Mouse (Mus musculus): Measurements from ENCODE around the gene Cfap97. TPM values are rescaled to one million over a fixed set of nuclear protein-coding genes. Genes with fewer than 3 reads are reported as not detected.

Gene Cfap97
- total and polyA plus RNA-seq, 3 experiments: 8.5 to 9.3 TPM; not detected in 1

- Histone ChIP-seq H3K9ac (ENCODE audit: control insufficient read depth, low read depth, low read length, poor library complexity, severe bottlenecking) (no peak overlapping the region), H3K27ac (ENCODE audit: control insufficient read depth, low read depth, low read length) (no peak overlapping the region), H3K79me2 (ENCODE audit: control insufficient read depth, insufficient read depth, low read length, poor library complexity) (no peaks in the 10 kb centered on the region), H3K36me3 (ENCODE audit: control insufficient read depth in 1 of 2, insufficient read depth in 2 of 2, low read length in 2 of 2) (no peaks in the 10 kb centered on the region; a peak in 1 of 4 replicates), H3K4me3 (ENCODE audit: control insufficient read depth in 1 of 2, insufficient read depth in 1 of 2, low read depth in 2 of 2, low read length in 2 of 2) (no peak overlapping the region), H3K9me3 (replicated peaks; ENCODE audit: insufficient read depth, low read length) (no peaks in the 10 kb centered on the region), H3K27me3 (ENCODE audit: control insufficient read depth in 1 of 2, insufficient read depth in 2 of 2, low read length in 2 of 2) (peaks cover 0 to 4% of the 10 kb centered on the region in 2 experiments; a peak in 1 of 4 replicates), H3K4me1 (ENCODE audit: control insufficient read depth in 1 of 2, insufficient read depth in 2 of 2, low read length in 2 of 2) (peaks cover 0 to 2% of the 10 kb centered on the region in 2 experiments; a peak in 1 of 4 replicates)
- peak; percentile 49 for DNase-seq (ENCODE audit: low read depth, low spot score)
- peak; percentile 50; the same call in 1 of the 2 replicates for TF ChIP-seq ZC3H11A (IDR thresholded peaks at IDR 0.05; ENCODE audit: low read depth, low read length)
- 0 out of 2 replicates have a peak, but pooled peaks have one; percentile 31 for TF ChIP-seq MXI1 (IDR thresholded peaks at IDR 0.05; ENCODE audit: low read depth, low read length)
- TF ChIP-seq HCFC1 (IDR thresholded peaks at IDR 0.05; ENCODE audit: low read depth, low read length): no peak
- peak; percentile 71 for TF ChIP-seq SMC3 (IDR thresholded peaks at IDR 0.05; ENCODE audit: low read depth, low read length)
- TF ChIP-seq POLR2A (IDR thresholded peaks at IDR 0.05; ENCODE audit: control insufficient read depth in 1 of 2, insufficient read depth in 1 of 2, low read depth in 1 of 2, low read length in 2 of 2, poor library complexity in 1 of 2): no peak
- no peak for TF ChIP-seq ELF1 (IDR thresholded peaks at IDR 0.05; ENCODE audit: low read depth, low read length)
- peak; percentile 70 for TF ChIP-seq RAD21 (IDR thresholded peaks at IDR 0.05; ENCODE audit: low read depth, low read length)
- TF ChIP-seq CTCF (IDR thresholded peaks at IDR 0.05 in 2 of 3, conservative IDR thresholded peaks at IDR 0.05 in 1 of 3; ENCODE audit: control insufficient read depth in 1 of 3, insufficient read depth in 1 of 3, low read depth in 2 of 3, low read length in 3 of 3, poor library complexity in 1 of 3, severe bottlenecking in 1 of 3): peak in 2 of 3 experiments; percentile 26 to 61; a peak in 2 of 6 replicates
- TF ChIP-seq MEF2A (IDR thresholded peaks at IDR 0.05; ENCODE audit: extremely low read depth, insufficient replicate concordance, low read depth, low read length, poor library complexity, severe bottlenecking): no peak
- TF ChIP-seq BHLHE40 (IDR thresholded peaks at IDR 0.05; ENCODE audit: borderline replicate concordance, low read depth, low read length): no peak
- TF ChIP-seq JUND (IDR thresholded peaks at IDR 0.05; ENCODE audit: low read depth, low read length): no peak
- TF ChIP-seq USF1 (IDR thresholded peaks at IDR 0.05; ENCODE audit: low read depth, low read length): no peak
These were observed 85.1 kb downstream of the Cfap97 start for GRCm38 (mm10) chr8:46236441-46237223.

GRCm38 (mm10) chr8:46241568-46242374 lies 90.2 kb downstream of the Cfap97 start:
- H3K36me3 ChIP-seq (ENCODE audit: control insufficient read depth in 1 of 2, insufficient read depth in 2 of 2, low read length in 2 of 2): no peaks in the 10 kb centered on the region; a peak in 2 of 4 replicates
- peaks cover 0 to 2% of the 10 kb centered on the region in 2 experiments; a peak in 1 of 4 replicates for H3K27me3 ChIP-seq (ENCODE audit: control insufficient read depth in 1 of 2, insufficient read depth in 2 of 2, low read length in 2 of 2)
- no peaks in the 10 kb centered on the region for H3K79me2 ChIP-seq (ENCODE audit: control insufficient read depth, insufficient read depth, low read length, poor library complexity)
- peak; percentile 93 for DNase-seq (ENCODE audit: low read depth, low spot score)
- H3K9ac ChIP-seq (ENCODE audit: control insufficient read depth, low read depth, low read length, poor library complexity, severe bottlenecking): peak overlapping the region; percentile 56
- H3K4me1 ChIP-seq (ENCODE audit: control insufficient read depth in 1 of 2, insufficient read depth in 2 of 2, low read length in 2 of 2): peaks cover under 1 to 5% of the 10 kb centered on the region in 2 experiments; a peak in 2 of 4 replicates
- H3K27ac ChIP-seq (ENCODE audit: control insufficient read depth, low read depth, low read length): 0 out of 2 replicates have a peak overlapping the region, but pooled peaks have one; percentile 31
- no peaks in the 10 kb centered on the region for H3K9me3 ChIP-seq (replicated peaks; ENCODE audit: insufficient read depth, low read length)
- H3K4me3 ChIP-seq (ENCODE audit: control insufficient read depth in 1 of 2, insufficient read depth in 1 of 2, low read depth in 2 of 2, low read length in 2 of 2): peak overlapping the region; percentile 22 to 39; a peak in 3 of 4 replicates
- TF ChIP-seq RAD21 (IDR thresholded peaks at IDR 0.05; ENCODE audit: low read depth, low read length) (peak; percentile 98), TBP (IDR thresholded peaks at IDR 0.05; ENCODE audit: low read depth, low read length) (no peak), MAZ (IDR thresholded peaks at IDR 0.05; ENCODE audit: low read depth, low read length) (no peak), MYB (IDR thresholded peaks at IDR 0.05; ENCODE audit: low read depth, low read length) (no peak), CHD2 (IDR thresholded peaks at IDR 0.05; ENCODE audit: low read length) (no peak), TAL1 (IDR thresholded peaks at IDR 0.05; ENCODE audit: low read length) (no peak), SMC3 (IDR thresholded peaks at IDR 0.05; ENCODE audit: low read depth, low read length) (peak; percentile 85), ZMIZ1 (IDR thresholded peaks at IDR 0.05; ENCODE audit: low read depth, low read length) (no peak), MAFK (IDR thresholded peaks at IDR 0.05; ENCODE audit: borderline replicate concordance, low read depth, low read length) (no peak), CHD1 (IDR thresholded peaks at IDR 0.05; ENCODE audit: low read depth, low read length) (no peak), MEF2A (IDR thresholded peaks at IDR 0.05; ENCODE audit: extremely low read depth, insufficient replicate concordance, low read depth, low read length, poor library complexity, severe bottlenecking) (peak; percentile 63; the same call in 1 of the 2 replicates), HCFC1 (IDR thresholded peaks at IDR 0.05; ENCODE audit: low read depth, low read length) (no peak), USF2 (IDR thresholded peaks at IDR 0.05; ENCODE audit: borderline replicate concordance in 1 of 2, insufficient read depth in 1 of 2, low read depth in 1 of 2, low read length in 2 of 2) (no peak), NELFE (IDR thresholded peaks at IDR 0.05; ENCODE audit: low read depth, low read length) (no peak), USF1 (IDR thresholded peaks at IDR 0.05; ENCODE audit: low read depth, low read length) (peak; percentile 49; the same call in 1 of the 2 replicates), NRF1 (IDR thresholded peaks at IDR 0.05; ENCODE audit: insufficient read depth, low read depth, low read length, poor library complexity, severe bottlenecking) (no peak), E2F4 (IDR thresholded peaks at IDR 0.05; ENCODE audit: borderline replicate concordance, low read depth, low read length) (no peak), TCF12 (IDR thresholded peaks at IDR 0.05; ENCODE audit: low read depth, low read length) (no peak)

Data from MEL (cell line).